Mouse (Mus musculus): ENCODE data around the gene Slc15a3.

Slc15a3 gene

DNA sequence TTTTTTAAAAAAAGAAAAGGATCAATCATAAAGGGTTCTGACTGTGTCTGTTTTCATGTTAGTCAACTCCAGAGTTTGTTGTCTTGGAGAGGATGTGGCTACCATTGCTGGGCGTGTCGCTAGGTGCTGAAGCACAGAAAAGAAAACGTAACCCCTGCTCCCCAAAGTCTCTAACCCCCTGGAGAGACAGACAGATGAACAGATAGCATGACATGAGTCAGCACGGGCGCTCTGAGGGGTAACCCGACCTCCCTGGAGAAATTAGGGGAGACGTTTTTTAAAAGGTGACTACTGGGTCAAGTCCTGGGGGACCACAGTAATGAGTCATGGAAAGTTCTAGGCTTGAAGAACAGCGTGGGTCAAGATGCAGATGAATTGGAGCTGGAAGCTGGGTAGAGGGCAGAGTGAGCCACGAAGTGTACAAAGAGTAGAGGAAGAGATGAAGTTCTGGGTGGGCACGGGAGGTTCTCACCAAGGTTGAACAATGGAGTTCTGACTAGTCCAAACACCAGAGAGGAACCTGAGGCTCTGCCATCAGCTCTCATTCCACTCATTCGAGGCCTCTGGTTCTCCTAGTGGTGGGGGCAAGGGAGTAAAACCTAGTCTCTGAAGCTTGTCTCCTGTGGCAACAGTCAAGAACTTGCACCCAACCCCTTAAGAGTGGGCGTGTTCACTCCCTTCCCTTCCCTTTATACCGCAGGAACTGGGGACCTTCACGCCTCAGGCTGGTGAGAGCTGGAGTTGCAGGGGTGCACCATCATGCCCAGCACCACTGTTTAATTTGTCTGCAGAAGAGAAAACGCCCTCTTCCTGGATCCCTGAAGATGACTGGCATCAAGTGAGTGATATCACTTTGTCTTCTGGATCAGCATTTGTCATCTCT, at the start of gene Slc15a3:
Gene Slc15a3 (plus strand): TSS at position 718 of the 883 bp plus-strand sequence.
- Histone ChIP-seq H3K27me3 (ENCODE audit: insufficient read depth, low read length) (peaks cover 27% of the 10 kb centered on the region), H3K4me1 (replicated peaks; ENCODE audit: low read depth, low read length) (peaks cover 48% of the 10 kb centered on the region)
- TF ChIP-seq CTCF (conservative IDR thresholded peaks at IDR 0.05; ENCODE audit: low read length): no peak
- no peak for TF ChIP-seq POU5F1 (IDR thresholded peaks at IDR 0.05; ENCODE audit: borderline replicate concordance, low read length)
- no peak for TF ChIP-seq NANOG (IDR thresholded peaks at IDR 0.05; ENCODE audit: borderline replicate concordance, low read length)

GRCm38 (mm10) chr19:10790323-10790722, 49.2 kb upstream of the Slc15a3 start:
- TF ChIP-seq NANOG (IDR thresholded peaks at IDR 0.05; ENCODE audit: borderline replicate concordance, low read length) (no peak), CTCF (conservative IDR thresholded peaks at IDR 0.05; ENCODE audit: low read length) (no peak), POU5F1 (IDR thresholded peaks at IDR 0.05; ENCODE audit: borderline replicate concordance, low read length) (no peak)
- Histone ChIP-seq H3K9me3 (ENCODE audit: low read length) (no peaks in the 10 kb centered on the region), H3K36me3 (ENCODE audit: insufficient read depth, low read length) (no peaks in the 10 kb centered on the region), H3K4me1 (replicated peaks; ENCODE audit: low read depth, low read length) (peaks cover 2% of the 10 kb centered on the region; the same call in 1 of the 2 replicates), H3K4me3 (replicated peaks; ENCODE audit: low read length) (no peak overlapping the region), H3K27me3 (ENCODE audit: insufficient read depth, low read length) (peaks cover 28% of the 10 kb centered on the region; the same call in 1 of the 2 replicates)

More for the DNA sequence above, at the start of gene Slc15a3:
- Histone ChIP-seq H3K4me3 (replicated peaks; ENCODE audit: low read length) (no peak within 1 kb of the TSS), H3K9me3 (ENCODE audit: low read length) (peaks cover 13% of the 10 kb centered on the region), H3K36me3 (ENCODE audit: insufficient read depth, low read length) (no peaks in the 10 kb centered on the region)

DNA sequence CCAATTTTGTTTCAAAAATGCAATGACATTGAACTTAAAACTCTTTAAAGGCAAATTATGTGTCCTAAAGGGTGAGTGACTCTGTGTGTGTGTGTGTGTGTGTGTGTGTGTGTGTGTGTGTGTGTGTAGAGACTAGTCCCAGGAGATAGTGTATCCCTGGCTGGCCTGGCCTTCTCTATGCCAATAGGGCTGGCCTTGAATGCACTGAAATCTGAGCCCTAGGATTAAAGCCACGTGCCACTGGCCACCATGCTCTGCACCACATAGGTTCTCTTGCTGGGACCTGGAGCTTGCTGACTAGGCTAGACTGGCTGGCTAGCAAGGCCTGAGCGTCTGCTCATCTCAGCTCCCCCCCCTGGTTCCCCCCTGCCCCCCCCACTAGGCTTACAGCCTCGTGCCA, 46.5 kb upstream of the Slc15a3 start:
- Histone ChIP-seq H3K27me3 (ENCODE audit: insufficient read depth, low read length) (peaks cover 34% of the 10 kb centered on the region), H3K36me3 (ENCODE audit: insufficient read depth, low read length) (no peaks in the 10 kb centered on the region), H3K4me1 (replicated peaks; ENCODE audit: low read depth, low read length) (peaks cover 6% of the 10 kb centered on the region), H3K4me3 (replicated peaks; ENCODE audit: low read length) (no peak overlapping the region), H3K9me3 (ENCODE audit: low read length) (no peaks in the 10 kb centered on the region)
- no peak for TF ChIP-seq NANOG (IDR thresholded peaks at IDR 0.05; ENCODE audit: borderline replicate concordance, low read length)
- TF ChIP-seq POU5F1 (IDR thresholded peaks at IDR 0.05; ENCODE audit: borderline replicate concordance, low read length): no peak
- no peak for TF ChIP-seq CTCF (conservative IDR thresholded peaks at IDR 0.05; ENCODE audit: low read length)

DNA sequence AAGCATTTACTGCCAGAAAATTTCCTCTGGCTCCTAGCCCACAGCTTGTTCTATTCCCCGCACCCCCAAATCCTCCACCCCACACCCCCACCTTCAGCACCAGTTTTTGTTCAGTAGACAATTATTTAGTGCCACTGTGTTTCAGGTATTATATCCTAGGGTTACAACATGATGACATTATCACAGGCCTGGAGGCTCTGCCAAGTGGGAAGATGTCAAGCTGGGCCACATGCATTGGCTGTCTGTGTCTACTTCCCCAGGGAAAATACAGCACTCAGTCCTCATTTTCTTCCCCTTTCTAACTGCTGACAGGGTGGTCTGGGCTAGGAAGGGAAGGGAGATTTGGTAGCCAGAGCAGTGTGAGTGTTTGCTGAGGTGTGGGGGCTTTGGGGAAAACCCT, 44.6 kb upstream of the Slc15a3 start:
- Histone ChIP-seq H3K9me3 (ENCODE audit: low read length) (no peaks in the 10 kb centered on the region), H3K27me3 (ENCODE audit: insufficient read depth, low read length) (peaks cover 45% of the 10 kb centered on the region), H3K36me3 (ENCODE audit: insufficient read depth, low read length) (no peaks in the 10 kb centered on the region), H3K4me3 (replicated peaks; ENCODE audit: low read length) (no peak overlapping the region), H3K4me1 (replicated peaks; ENCODE audit: low read depth, low read length) (peaks cover 22% of the 10 kb centered on the region)
- no peak for TF ChIP-seq POU5F1 (IDR thresholded peaks at IDR 0.05; ENCODE audit: borderline replicate concordance, low read length)
- TF ChIP-seq CTCF (conservative IDR thresholded peaks at IDR 0.05; ENCODE audit: low read length): no peak
- no peak for TF ChIP-seq NANOG (IDR thresholded peaks at IDR 0.05; ENCODE audit: borderline replicate concordance, low read length)

DNA sequence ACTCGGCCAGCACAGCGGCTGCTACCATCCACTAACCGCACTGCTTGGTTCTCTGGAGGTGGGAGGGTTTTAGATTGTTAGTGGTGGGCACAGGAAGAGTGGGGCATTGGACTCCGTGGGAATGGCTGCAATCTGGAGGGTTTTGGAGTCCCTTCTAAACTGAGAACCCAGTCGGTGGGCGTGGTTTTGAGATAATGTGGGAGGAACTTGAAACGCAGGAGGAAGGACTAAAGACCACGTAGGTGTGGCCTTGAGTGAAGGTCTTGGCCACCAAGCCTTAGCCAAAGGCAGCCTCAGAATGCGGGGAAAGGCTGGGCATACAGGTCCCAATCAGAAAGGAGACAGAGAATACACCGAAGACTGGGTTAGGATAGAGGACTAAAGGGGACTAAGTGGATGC, 41.0 kb upstream of the Slc15a3 start:
- Histone ChIP-seq H3K4me1 (replicated peaks; ENCODE audit: low read depth, low read length) (peaks cover 22% of the 10 kb centered on the region), H3K4me3 (replicated peaks; ENCODE audit: low read length) (peak overlapping the region; percentile 64), H3K36me3 (ENCODE audit: insufficient read depth, low read length) (no peaks in the 10 kb centered on the region), H3K27me3 (ENCODE audit: insufficient read depth, low read length) (peaks cover 62% of the 10 kb centered on the region), H3K9me3 (ENCODE audit: low read length) (no peaks in the 10 kb centered on the region)
- TF ChIP-seq CTCF (conservative IDR thresholded peaks at IDR 0.05; ENCODE audit: low read length) (no peak), NANOG (IDR thresholded peaks at IDR 0.05; ENCODE audit: borderline replicate concordance, low read length) (no peak), POU5F1 (IDR thresholded peaks at IDR 0.05; ENCODE audit: borderline replicate concordance, low read length) (no peak)

- Histone ChIP-seq H3K36me3 (ENCODE audit: insufficient read depth, low read length) (no peaks in the 10 kb centered on the region), H3K9me3 (ENCODE audit: low read length) (no peaks in the 10 kb centered on the region), H3K4me1 (replicated peaks; ENCODE audit: low read depth, low read length) (peaks cover 22% of the 10 kb centered on the region), H3K27me3 (ENCODE audit: insufficient read depth, low read length) (peaks cover 61% of the 10 kb centered on the region), H3K4me3 (replicated peaks; ENCODE audit: low read length) (peak overlapping the region; percentile 27; the same call in 1 of the 2 replicates)
- no peak for TF ChIP-seq NANOG (IDR thresholded peaks at IDR 0.05; ENCODE audit: borderline replicate concordance, low read length)
- no peak for TF ChIP-seq CTCF (conservative IDR thresholded peaks at IDR 0.05; ENCODE audit: low read length)
- TF ChIP-seq POU5F1 (IDR thresholded peaks at IDR 0.05; ENCODE audit: borderline replicate concordance, low read length): no peak
Measured at GRCm38 (mm10) chr19:10799155-10799554, 40.4 kb upstream of the Slc15a3 start.

- Histone ChIP-seq H3K36me3 (ENCODE audit: insufficient read depth, low read length) (no peaks in the 10 kb centered on the region), H3K27me3 (ENCODE audit: insufficient read depth, low read length) (peaks cover 62% of the 10 kb centered on the region), H3K4me3 (replicated peaks; ENCODE audit: low read length) (no peak overlapping the region), H3K9me3 (ENCODE audit: low read length) (no peaks in the 10 kb centered on the region), H3K4me1 (replicated peaks; ENCODE audit: low read depth, low read length) (peaks cover 22% of the 10 kb centered on the region)
- no peak for TF ChIP-seq NANOG (IDR thresholded peaks at IDR 0.05; ENCODE audit: borderline replicate concordance, low read length)
- no peak for TF ChIP-seq POU5F1 (IDR thresholded peaks at IDR 0.05; ENCODE audit: borderline replicate concordance, low read length)
- no peak for TF ChIP-seq CTCF (conservative IDR thresholded peaks at IDR 0.05; ENCODE audit: low read length)
Measured at GRCm38 (mm10) chr19:10801070-10801469, 38.5 kb upstream of the Slc15a3 start.

DNA sequence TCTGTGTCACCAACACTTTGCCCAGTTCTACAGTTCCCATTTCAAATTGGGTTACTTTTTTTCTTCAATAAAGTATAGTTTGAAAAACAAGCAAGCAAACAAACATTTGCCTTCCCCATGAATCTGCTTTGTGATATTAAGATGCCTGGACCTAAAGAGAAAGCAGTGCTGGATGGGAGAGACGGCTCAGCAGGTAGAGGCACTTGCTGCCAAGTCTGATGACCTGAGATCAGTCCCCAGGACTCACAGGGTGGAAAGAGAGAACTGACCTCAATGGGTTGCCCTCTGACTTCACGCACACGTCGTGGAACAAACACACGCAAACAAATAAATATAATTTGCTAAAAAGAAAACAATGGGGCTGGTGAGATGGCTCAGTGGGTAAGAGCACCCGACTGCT, 37.6 kb upstream of the Slc15a3 start:
- Histone ChIP-seq H3K4me1 (replicated peaks; ENCODE audit: low read depth, low read length) (peaks cover 22% of the 10 kb centered on the region), H3K4me3 (replicated peaks; ENCODE audit: low read length) (no peak overlapping the region), H3K9me3 (ENCODE audit: low read length) (no peaks in the 10 kb centered on the region), H3K27me3 (ENCODE audit: insufficient read depth, low read length) (peaks cover 59% of the 10 kb centered on the region), H3K36me3 (ENCODE audit: insufficient read depth, low read length) (no peaks in the 10 kb centered on the region)
- TF ChIP-seq CTCF (conservative IDR thresholded peaks at IDR 0.05; ENCODE audit: low read length): no peak
- no peak for TF ChIP-seq NANOG (IDR thresholded peaks at IDR 0.05; ENCODE audit: borderline replicate concordance, low read length)
- no peak for TF ChIP-seq POU5F1 (IDR thresholded peaks at IDR 0.05; ENCODE audit: borderline replicate concordance, low read length)
